Mouse (Mus musculus): ENCODE data around the gene Psmb5.

- no peak for TF ChIP-seq CTCF (IDR thresholded peaks at IDR 0.05; ENCODE audit: borderline replicate concordance, insufficient read depth, low read length)
- no peak for TF ChIP-seq POLR2A (IDR thresholded peaks at IDR 0.05; ENCODE audit: low read depth, low read length)
Measured at GRCm38 (mm10) chr14:54640946-54641304, 23.1 kb upstream of the Psmb5 start, which contains the start of gene Gm17606.

All from embryonic fibroblast, embryonic 13.5 days (primary cell).